Mouse (Mus musculus) small intestine, adult 2 months (tissue): Measurements from ENCODE around the gene Nek11. TPM values are rescaled to one million over a fixed set of nuclear protein-coding genes. Genes with fewer than 3 reads are reported as not detected.

ENCODE experiments used
- H3K27ac ChIP-seq: fragments of 200-500 bp; 2 replicates; pipeline ENCODE4 v1.5.1; 2012; ENCODE audit warnings: low read depth, low read length, control low read depth, inconsistent platforms; ENCODE audit not compliant: insufficient read depth
- H3K27me3 ChIP-seq: fragments of 200-500 bp; 2 replicates; pipeline ENCODE4 v1.6.1; 2012; ENCODE audit warnings: mild to moderate bottlenecking, moderate library complexity, low read length, inconsistent platforms; ENCODE audit not compliant: control insufficient read depth, insufficient read depth
- H3K36me3 ChIP-seq: fragments of 200-500 bp; 2 replicates; pipeline ENCODE4 v1.6.1; 2012; ENCODE audit warnings: mild to moderate bottlenecking, low read length, control low read depth, inconsistent platforms; ENCODE audit not compliant: control insufficient read depth, insufficient read depth
- H3K4me1 ChIP-seq: fragments of 200-500 bp; 2 replicates; pipeline ENCODE4 v1.6.1; 2012; ENCODE audit warnings: low read length, inconsistent platforms, mixed read lengths; ENCODE audit not compliant: control insufficient read depth, insufficient read depth, insufficient read length
- H3K4me3 ChIP-seq: fragments of 200-500 bp; 2 replicates; pipeline ENCODE4 v1.5.1; 2012; ENCODE audit warnings: low read depth, mild to moderate bottlenecking, control low read depth, inconsistent platforms, low read length, moderate library complexity
- CTCF ChIP-seq: fragments of 200-500 bp; IDR thresholded peaks from 2 replicates; pipeline ENCODE4 v1.5.1; 2012; ENCODE audit warnings: low read depth, mild to moderate bottlenecking, control low read depth, inconsistent platforms, low read length, moderate library complexity, mixed read lengths; ENCODE audit not compliant: insufficient replicate concordance, insufficient read length; ENCODE audit errors: extremely low read depth
- POLR2A ChIP-seq: fragments of 200-500 bp; IDR thresholded peaks from 2 replicates; pipeline ENCODE4 v1.6.1; 2012; ENCODE audit warnings: low read depth, mild to moderate bottlenecking, control low read depth, inconsistent platforms, low read length, moderate library complexity
- WGBS: fragments of 180-500 bp; shearing (Covaris S2); methylation state at CpG from one replicate; pipeline ENCODE4 v1.1.7; 2018; 5-methylcytosine and 5-hydroxymethylcytosine counted together
- polyA plus RNA-seq: library from polyadenylated mRNA; depleted of rRNA; stranded (reverse); fragments of >200 nt; gene quantifications from 2 replicates; pipeline ENCODE4 v1.2.3, GENCODE M21; 2012

Gene Nek11
- polyA plus RNA-seq, 1 experiment = not detected

- WGBS = 70% methylated on average over 7 of the region's 7 CpGs
- H3K27ac ChIP-seq = no peak overlapping the region
- no peak for TF ChIP-seq POLR2A
- no peak for TF ChIP-seq CTCF
- H3K36me3 ChIP-seq = no peaks in the 10 kb centered on the region
- H3K27me3 ChIP-seq = no peaks in the 10 kb centered on the region
- no peaks in the 10 kb centered on the region for H3K4me1 ChIP-seq
- no peak overlapping the region for H3K4me3 ChIP-seq
These were observed 18.3 kb downstream of the Nek11 start for GRCm38 (mm10) chr9:105376954-105377530.

GRCm38 (mm10) chr9:105376411-105376810 lies 18.9 kb downstream of the Nek11 start:
- Histone ChIP-seq H3K27me3 (no peaks in the 10 kb centered on the region), H3K4me1 (no peaks in the 10 kb centered on the region), H3K27ac (no peak overlapping the region), H3K4me3 (no peak overlapping the region), H3K36me3 (no peaks in the 10 kb centered on the region)
- WGBS = 70% methylated on average over 7 of the region's 7 CpGs
- TF ChIP-seq POLR2A = no peak

GRCm38 (mm10) chr9:105374361-105374760 lies 21.0 kb downstream of the Nek11 start:
- Histone ChIP-seq H3K4me1 (no peaks in the 10 kb centered on the region), H3K27me3 (no peaks in the 10 kb centered on the region), H3K27ac (no peak overlapping the region), H3K36me3 (no peaks in the 10 kb centered on the region), H3K4me3 (no peak overlapping the region)
- 51% methylated on average over 5 of the region's 5 CpGs for WGBS
- TF ChIP-seq POLR2A (no peak), CTCF (no peak)

GRCm38 (mm10) chr9:105368605-105369004 lies 26.7 kb downstream of the Nek11 start:
- TF ChIP-seq POLR2A (no peak), CTCF (no peak)
- no peak overlapping the region for H3K4me3 ChIP-seq
- no peak overlapping the region for H3K27ac ChIP-seq
- no peaks in the 10 kb centered on the region for H3K36me3 ChIP-seq
- H3K4me1 ChIP-seq = no peaks in the 10 kb centered on the region
- no peaks in the 10 kb centered on the region for H3K27me3 ChIP-seq
- 76% methylated on average over 3 of the region's 3 CpGs for WGBS

GRCm38 (mm10) chr9:105366199-105366598 lies 29.1 kb downstream of the Nek11 start:
- Histone ChIP-seq H3K27ac (no peak overlapping the region), H3K36me3 (no peaks in the 10 kb centered on the region), H3K27me3 (no peaks in the 10 kb centered on the region), H3K4me1 (no peaks in the 10 kb centered on the region), H3K4me3 (no peak overlapping the region)
- no peak for TF ChIP-seq POLR2A
- TF ChIP-seq CTCF = no peak
- WGBS = 84% methylated on average over 4 of the region's 4 CpGs

GRCm38 (mm10) chr9:105363520-105364231 lies 31.6 kb downstream of the Nek11 start:
- H3K36me3 ChIP-seq = no peaks in the 10 kb centered on the region
- no peak overlapping the region for H3K4me3 ChIP-seq
- 74% methylated on average over 5 of the region's 5 CpGs for WGBS
- no peaks in the 10 kb centered on the region for H3K27me3 ChIP-seq
- H3K4me1 ChIP-seq = no peaks in the 10 kb centered on the region
- no peak overlapping the region for H3K27ac ChIP-seq
- TF ChIP-seq POLR2A (no peak), CTCF (no peak)

GRCm38 (mm10) chr9:105362181-105362580 lies 33.1 kb downstream of the Nek11 start:
- Histone ChIP-seq H3K27me3 (no peaks in the 10 kb centered on the region), H3K27ac (no peak overlapping the region), H3K4me3 (no peak overlapping the region), H3K36me3 (no peaks in the 10 kb centered on the region), H3K4me1 (no peaks in the 10 kb centered on the region)
- no peak for TF ChIP-seq POLR2A
- TF ChIP-seq CTCF = no peak
- WGBS = 71% methylated on average over 2 of the region's 2 CpGs
